Mouse (Mus musculus) liver, embryonic 14.5 days (tissue): ENCODE results near the gene Mcemp1. TPM values are rescaled to one million over a fixed set of nuclear protein-coding genes. Genes with fewer than 3 reads are reported as not detected.

Experiments used
- ATAC-seq: fragments of 200-750 bp; cut with Nextera tagmentation; 2 replicates; pipeline ENCODE4 v1.8.0; 2017; ENCODE audit warnings: moderate number of reproducible peaks, mild to moderate bottlenecking, moderate library complexity; ENCODE audit not compliant: insufficient read depth
- DNase-seq, 3 experiments: peaks; one replicate each; pipeline ENCODE4 v3.0.0-alpha.2; 2012 to 2013; ENCODE audit warnings: low read depth in 3 of 3, low spot score in 3 of 3
- H3K27ac ChIP-seq: fragments of 300-500 bp; sonication (generic); 2 replicates; pipeline ENCODE4 v1.5.1; 2014; ENCODE audit warnings: moderate library complexity, mild to moderate bottlenecking, control low read depth, inconsistent platforms
- H3K27me3 ChIP-seq: fragments of 300-500 bp; sonication (generic); 2 replicates; pipeline ENCODE4 v1.6.1; 2014; ENCODE audit warnings: mild to moderate bottlenecking, low read length, moderate library complexity; ENCODE audit not compliant: control insufficient read depth, insufficient read depth
- H3K36me3 ChIP-seq: fragments of 300-500 bp; sonication (generic); replicated peaks from 2 replicates; pipeline ENCODE4 v1.6.1; 2014; ENCODE audit warnings: low read depth; ENCODE audit not compliant: control insufficient read depth, insufficient read depth
- H3K4me1 ChIP-seq, 2 experiments: fragments of 200-500 bp in 1 of 2; fragments of 300-500 bp in 1 of 2; sonication (generic) in 1 of 2; replicated peaks; 2 replicates each; pipeline ENCODE4 v1.6.1; 2012 to 2014; ENCODE audit warnings: antibody characterized with exemption in 1 of 2, inconsistent platforms in 1 of 2, low read length in 1 of 2; ENCODE audit not compliant: control insufficient read depth in 2 of 2, insufficient read depth in 2 of 2
- H3K4me2 ChIP-seq: fragments of 300-500 bp; sonication (generic); 2 replicates; pipeline ENCODE4 v1.6.1; 2014; ENCODE audit warnings: low read depth, mild to moderate bottlenecking, control low read depth, moderate library complexity
- H3K4me3 ChIP-seq, 2 experiments: fragments of 200-500 bp in 1 of 2; fragments of 300-500 bp in 1 of 2; sonication (generic) in 1 of 2; 2 replicates each; pipeline ENCODE4 v1.5.1; 2012 to 2014; ENCODE audit warnings: low read depth in 2 of 2, low read length in 2 of 2, mild to moderate bottlenecking in 2 of 2, control low read depth in 1 of 2, inconsistent platforms in 1 of 2, moderate library complexity in 1 of 2; ENCODE audit not compliant: insufficient read depth in 1 of 2
- H3K9ac ChIP-seq: fragments of 300-500 bp; sonication (generic); replicated peaks from 2 replicates; pipeline ENCODE4 v1.6.1; 2014; ENCODE audit warnings: mild to moderate bottlenecking, control low read depth, moderate library complexity
- H3K9me3 ChIP-seq: fragments of 300-500 bp; sonication (generic); 2 replicates; pipeline ENCODE4 v1.6.1; 2016; ENCODE audit warnings: low read length, mixed read lengths; ENCODE audit not compliant: control insufficient read depth
- CTCF ChIP-seq: IDR thresholded peaks from 2 replicates; pipeline ENCODE4 v1.5.1; 2016; ENCODE audit warnings: antibody characterized with exemption, low read depth, control low read depth
- EP300 ChIP-seq: IDR thresholded peaks from 2 replicates; pipeline ENCODE4 v1.6.1; 2016; ENCODE audit warnings: antibody characterized with exemption, low read depth
- WGBS: fragments of 180-500 bp; shearing (Covaris S2); extraction: QIAGEN DNeasy Blood & Tissue Kit; methylation state at CpG from one replicate; pipeline ENCODE4 v1.1.7; 2014; ENCODE audit not compliant: insufficient replicate concordance; 5-methylcytosine and 5-hydroxymethylcytosine counted together
- polyA plus RNA-seq, 2 experiments: library from polyadenylated mRNA; depleted of rRNA in 1 of 2; stranded (reverse) in 1 of 2; unstranded in 1 of 2; fragments of >200 nt; fragmentation: Nextera tagmentation in 1 of 2; extraction: Ambion mirVana in 1 of 2; gene quantifications; 2 replicates each; pipeline versions ENCODE4 v1.2.1 to v1.2.3; 2012 to 2014

The Mcemp1 gene
- polyA plus RNA-seq, 2 experiments, result 1.9 to 3.7 TPM

- Histone ChIP-seq H3K9ac (no peak overlapping the region), H3K4me3 (no peak overlapping the region), H3K27me3 (no peaks in the 10 kb centered on the region), H3K4me1 (peaks cover 0 to 3% of the 10 kb centered on the region in 2 experiments; a peak in 2 of 4 replicates), H3K27ac (no peak overlapping the region), H3K36me3 (no peaks in the 10 kb centered on the region), H3K4me2 (no peak overlapping the region), H3K9me3 (no peaks in the 10 kb centered on the region)
- WGBS, result 30% methylated on average over 4 of the region's 4 CpGs
- peak; percentile 62 for TF ChIP-seq CTCF
- no peak for TF ChIP-seq EP300
- ATAC-seq (no peak), DNase-seq (no peak)
These were observed 40.2 kb downstream of the Mcemp1 start for GRCm38 (mm10) chr8:3705711-3706110.

- no peaks in the 10 kb centered on the region for H3K36me3 ChIP-seq
- no peak overlapping the region for H3K4me2 ChIP-seq
- no peak overlapping the region for H3K27ac ChIP-seq
- peaks cover 0 to 12% of the 10 kb centered on the region in 2 experiments; a peak in 2 of 4 replicates for H3K4me1 ChIP-seq
- ATAC-seq (no peak), DNase-seq (no peak)
- no peak overlapping the region for H3K9ac ChIP-seq
- no peak overlapping the region for H3K4me3 ChIP-seq
- no peaks in the 10 kb centered on the region for H3K9me3 ChIP-seq
- no peak for TF ChIP-seq CTCF
- H3K27me3 ChIP-seq, result no peaks in the 10 kb centered on the region
- 59% methylated on average over 7 of the region's 7 CpGs for WGBS
These were observed 42.1 kb downstream of the Mcemp1 start for GRCm38 (mm10) chr8:3707611-3708010.

- DNase-seq, result no peak
- Histone ChIP-seq H3K9me3 (no peaks in the 10 kb centered on the region), H3K4me1 (peaks cover 0 to 12% of the 10 kb centered on the region in 2 experiments; a peak in 2 of 4 replicates), H3K27ac (no peak overlapping the region), H3K36me3 (no peaks in the 10 kb centered on the region), H3K4me3 (no peak overlapping the region), H3K9ac (no peak overlapping the region), H3K4me2 (no peak overlapping the region), H3K27me3 (no peaks in the 10 kb centered on the region)
- no peak for TF ChIP-seq EP300
- no peak for TF ChIP-seq CTCF
- WGBS, result 55% methylated on average over 3 of the region's 3 CpGs
- no peak for ATAC-seq
These were observed 44.8 kb downstream of the Mcemp1 start for GRCm38 (mm10) chr8:3710312-3710711.

- peaks cover 0 to 12% of the 10 kb centered on the region in 2 experiments; a peak in 2 of 4 replicates for H3K4me1 ChIP-seq
- no peaks in the 10 kb centered on the region for H3K36me3 ChIP-seq
- no peaks in the 10 kb centered on the region for H3K27me3 ChIP-seq
- WGBS, result 4% methylated on average over 2 of the region's 2 CpGs
- H3K9me3 ChIP-seq, result no peaks in the 10 kb centered on the region
- no peak for TF ChIP-seq CTCF
- no peak for TF ChIP-seq EP300
- ATAC-seq (no peak; the same call in 1 of the 2 replicates), DNase-seq (no peak)
- H3K4me3 ChIP-seq, result no peak overlapping the region
- H3K4me2 ChIP-seq, result peak overlapping the region; percentile 22; the same call in 1 of the 2 replicates
- H3K9ac ChIP-seq, result no peak overlapping the region
- no peak overlapping the region for H3K27ac ChIP-seq
These were observed 46.1 kb downstream of the Mcemp1 start for GRCm38 (mm10) chr8:3711646-3712045.

GRCm38 (mm10) chr8:3717321-3717954 is 51.9 kb downstream of the Mcemp1 start:
- Histone ChIP-seq H3K36me3 (no peaks in the 10 kb centered on the region), H3K4me3 (no peak overlapping the region), H3K27ac (no peak overlapping the region), H3K9ac (no peak overlapping the region), H3K27me3 (no peaks in the 10 kb centered on the region), H3K4me1 (0 out of 4 replicates have a peak, but pooled peaks cover 0 to under 1% of the 10 kb centered on the region in 2 experiments), H3K9me3 (no peaks in the 10 kb centered on the region), H3K4me2 (no peak overlapping the region)
- 67% methylated on average over 12 of the region's 12 CpGs for WGBS
- DNase-seq (no peak), ATAC-seq (peak; percentile 19; the same call in 1 of the 2 replicates)
- no peak for TF ChIP-seq EP300
- TF ChIP-seq CTCF, result no peak
